Mouse (Mus musculus): ENCODE results near the gene Zfp948. TPM values are rescaled to one million over a fixed set of nuclear protein-coding genes. Genes with fewer than 3 reads are reported as not detected.

Gene Zfp948
- total and polyA plus RNA-seq, 3 experiments: 3.2 to 3.5 TPM; not detected in 1

DNA sequence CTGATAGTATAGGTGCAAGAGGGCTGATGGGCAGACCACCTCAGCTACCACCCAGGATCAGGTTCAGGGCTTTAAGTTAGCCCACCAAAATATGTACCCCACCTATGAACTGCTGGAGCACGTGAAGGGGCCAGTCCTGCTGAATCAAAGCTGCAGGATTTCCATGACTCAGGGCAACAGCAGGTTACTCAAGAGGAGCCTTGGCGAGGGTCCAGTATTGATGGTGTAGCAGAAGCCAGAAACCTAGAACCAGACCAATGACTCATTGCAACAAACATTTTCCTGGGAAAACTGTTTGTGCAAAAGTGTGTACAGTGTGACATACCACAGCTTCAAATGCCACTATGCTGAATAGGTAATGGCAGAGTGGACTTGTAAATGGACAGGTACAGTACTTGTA is 9.0 kb upstream of the Zfp948 start:
- Histone ChIP-seq H3K4me1 (ENCODE audit: control insufficient read depth in 1 of 2, insufficient read depth in 2 of 2, low read length in 2 of 2) (no peaks in the 10 kb centered on the region), H3K36me3 (ENCODE audit: control insufficient read depth in 1 of 2, insufficient read depth in 2 of 2, low read length in 2 of 2) (peaks cover 0 to 6% of the 10 kb centered on the region in 2 experiments; a peak in 2 of 4 replicates), H3K4me3 (ENCODE audit: control insufficient read depth in 1 of 2, insufficient read depth in 1 of 2, low read depth in 2 of 2, low read length in 2 of 2) (no peak overlapping the region), H3K9ac (ENCODE audit: control insufficient read depth, low read depth, low read length, poor library complexity, severe bottlenecking) (no peak overlapping the region), H3K27me3 (ENCODE audit: control insufficient read depth in 1 of 2, insufficient read depth in 2 of 2, low read length in 2 of 2) (no peaks in the 10 kb centered on the region), H3K9me3 (replicated peaks; ENCODE audit: insufficient read depth, low read length) (no peaks in the 10 kb centered on the region), H3K79me2 (ENCODE audit: control insufficient read depth, insufficient read depth, low read length, poor library complexity) (no peaks in the 10 kb centered on the region), H3K27ac (ENCODE audit: control insufficient read depth, low read depth, low read length) (no peak overlapping the region)
- no peak for TF ChIP-seq USF1 (IDR thresholded peaks at IDR 0.05; ENCODE audit: low read depth, low read length)
- no peak for TF ChIP-seq RCOR1 (IDR thresholded peaks at IDR 0.05; ENCODE audit: low read depth, low read length)
- DNase-seq (ENCODE audit: low read depth, low spot score): no peak

DNA sequence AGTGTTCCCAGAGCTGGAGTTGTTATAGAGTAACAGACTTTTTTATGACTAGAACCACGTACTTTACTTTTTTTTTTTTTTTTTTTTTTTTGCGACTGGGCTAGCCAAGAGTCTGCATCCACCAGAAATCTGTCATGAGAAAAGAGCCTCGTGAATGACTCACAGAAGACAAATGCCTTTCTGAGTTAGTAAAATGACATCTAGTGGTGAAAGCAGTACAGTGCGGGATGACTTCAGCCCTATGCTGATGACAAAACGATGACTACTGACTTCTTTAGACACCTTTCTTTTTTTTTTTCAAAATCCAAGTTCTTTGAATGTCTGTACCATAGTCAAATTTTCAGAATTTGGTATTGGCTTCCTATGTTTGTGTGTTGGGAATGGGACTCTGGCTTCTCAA is 588 bp upstream of the Zfp948 start:
- Histone ChIP-seq H3K9me3 (replicated peaks; ENCODE audit: insufficient read depth, low read length) (no peaks in the 10 kb centered on the region), H3K4me1 (ENCODE audit: control insufficient read depth in 1 of 2, insufficient read depth in 2 of 2, low read length in 2 of 2) (peaks cover 2 to 4% of the 10 kb centered on the region in 2 experiments; a peak in 2 of 4 replicates), H3K27ac (ENCODE audit: control insufficient read depth, low read depth, low read length) (peak overlapping the region; percentile 31; the same call in 1 of the 2 replicates), H3K27me3 (ENCODE audit: control insufficient read depth in 1 of 2, insufficient read depth in 2 of 2, low read length in 2 of 2) (no peaks in the 10 kb centered on the region), H3K36me3 (ENCODE audit: control insufficient read depth in 1 of 2, insufficient read depth in 2 of 2, low read length in 2 of 2) (peaks cover 0 to 4% of the 10 kb centered on the region in 2 experiments; a peak in 3 of 4 replicates), H3K9ac (ENCODE audit: control insufficient read depth, low read depth, low read length, poor library complexity, severe bottlenecking) (peak overlapping the region; percentile 70), H3K79me2 (ENCODE audit: control insufficient read depth, insufficient read depth, low read length, poor library complexity) (no peaks in the 10 kb centered on the region; the same call in none of the 2 replicates), H3K4me3 (ENCODE audit: control insufficient read depth in 1 of 2, insufficient read depth in 1 of 2, low read depth in 2 of 2, low read length in 2 of 2) (peak overlapping the region; percentile 63 to 88)
- peak; percentile 84 for DNase-seq (ENCODE audit: low read depth, low spot score)
- TF ChIP-seq MAX (IDR thresholded peaks at IDR 0.05; ENCODE audit: low read length) (no peak), ZMIZ1 (IDR thresholded peaks at IDR 0.05; ENCODE audit: low read depth, low read length) (no peak), MAZ (IDR thresholded peaks at IDR 0.05; ENCODE audit: low read depth, low read length) (no peak), RAD21 (IDR thresholded peaks at IDR 0.05; ENCODE audit: low read depth, low read length) (peak; percentile 41), ZNF384 (IDR thresholded peaks at IDR 0.05; ENCODE audit: low read depth, low read length) (peak; percentile 61; the same call in 1 of the 2 replicates), E2F4 (IDR thresholded peaks at IDR 0.05; ENCODE audit: borderline replicate concordance, low read depth, low read length) (no peak), ELF1 (IDR thresholded peaks at IDR 0.05; ENCODE audit: low read depth, low read length) (no peak), CTCF (IDR thresholded peaks at IDR 0.05 in 2 of 3, conservative IDR thresholded peaks at IDR 0.05 in 1 of 3; ENCODE audit: control insufficient read depth in 1 of 3, insufficient read depth in 1 of 3, low read depth in 2 of 3, low read length in 3 of 3, poor library complexity in 1 of 3, severe bottlenecking in 1 of 3) (peak; percentile 3 to 59 (median 55); a peak in 4 of 6 replicates), MEF2A (IDR thresholded peaks at IDR 0.05; ENCODE audit: extremely low read depth, insufficient replicate concordance, low read depth, low read length, poor library complexity, severe bottlenecking) (no peak), SMC3 (IDR thresholded peaks at IDR 0.05; ENCODE audit: low read depth, low read length) (peak; percentile 47), ZC3H11A (IDR thresholded peaks at IDR 0.05; ENCODE audit: low read depth, low read length) (peak; percentile 27; the same call in 1 of the 2 replicates), JUND (IDR thresholded peaks at IDR 0.05; ENCODE audit: low read depth, low read length) (0 out of 2 replicates have a peak, but pooled peaks have one; percentile 41), BHLHE40 (IDR thresholded peaks at IDR 0.05; ENCODE audit: borderline replicate concordance, low read depth, low read length) (no peak), POLR2AphosphoS5 (IDR thresholded peaks at IDR 0.05; ENCODE audit: borderline replicate concordance, low read depth, low read length) (no peak)
